Mouse (Mus musculus) heart, embryonic 12.5 days (tissue): Measurements from ENCODE around the gene Wdr49. TPM values are rescaled to one million over a fixed set of nuclear protein-coding genes. Genes with fewer than 3 reads are reported as not detected.
A peak's percentile ranks its signal among the peaks of the same experiment; 100 is the strongest.

Source experiments
- ATAC-seq: fragments of 200-750 bp; cut with Nextera tagmentation; 2 replicates; pipeline ENCODE4 v1.8.0; 2017; ENCODE audit warnings: moderate TSS enrichment, moderate library complexity; ENCODE audit not compliant: insufficient number of reproducible peaks, low FRiP score
- H3K27ac ChIP-seq: fragments of 300-500 bp; sonication (generic); 2 replicates; pipeline ENCODE4 v1.5.1; 2016; ENCODE audit warnings: mild to moderate bottlenecking, moderate library complexity; ENCODE audit not compliant: poor library complexity, severe bottlenecking
- H3K27me3 ChIP-seq: fragments of 300-500 bp; sonication (generic); replicated peaks from 2 replicates; pipeline ENCODE4 v1.6.1; 2016; ENCODE audit warnings: mild to moderate bottlenecking, moderate library complexity
- H3K36me3 ChIP-seq: fragments of 300-500 bp; sonication (generic); 2 replicates; pipeline ENCODE4 v1.6.1; 2016; ENCODE audit warnings: mild to moderate bottlenecking, moderate library complexity
- H3K4me1 ChIP-seq: fragments of 300-500 bp; sonication (generic); replicated peaks from 2 replicates; pipeline ENCODE4 v1.6.1; 2016; ENCODE audit warnings: mild to moderate bottlenecking
- H3K4me2 ChIP-seq: fragments of 300-500 bp; sonication (generic); 2 replicates; pipeline ENCODE4 v1.6.1; 2016; ENCODE audit warnings: mild to moderate bottlenecking, moderate library complexity
- H3K4me3 ChIP-seq: fragments of 300-500 bp; sonication (generic); 2 replicates; pipeline ENCODE4 v1.5.1; 2016; ENCODE audit warnings: mild to moderate bottlenecking
- H3K9ac ChIP-seq: fragments of 300-500 bp; sonication (generic); 2 replicates; pipeline ENCODE4 v1.6.1; 2016; ENCODE audit warnings: mild to moderate bottlenecking, moderate library complexity
- H3K9me3 ChIP-seq: fragments of 300-500 bp; sonication (generic); replicated peaks from 2 replicates; pipeline ENCODE4 v1.6.1; 2016; ENCODE audit warnings: mild to moderate bottlenecking, moderate library complexity
- WGBS: fragments of 180-500 bp; shearing (Covaris S2); methylation state at CpG from one replicate; pipeline ENCODE4 v1.1.7; 2016; 5-methylcytosine and 5-hydroxymethylcytosine counted together
- polyA plus RNA-seq: library from polyadenylated mRNA; unstranded; fragments of >200 nt; fragmentation: Nextera tagmentation; extraction: Ambion mirVana; gene quantifications from 2 replicates; pipeline ENCODE4 v1.2.1, GENCODE M21; 2016

Wdr49 gene
- polyA plus RNA-seq, 1 experiment from 2014 or later = not detected

- ATAC-seq = no peak
- Histone ChIP-seq H3K27me3 (no peaks in the 10 kb centered on the region), H3K4me1 (peaks cover 19% of the 10 kb centered on the region), H3K9me3 (no peaks in the 10 kb centered on the region), H3K4me2 (no peak overlapping the region), H3K9ac (no peak overlapping the region), H3K27ac (no peak overlapping the region), H3K4me3 (no peak overlapping the region), H3K36me3 (no peaks in the 10 kb centered on the region)
- WGBS = 93% methylated on average over 4 of the region's 4 CpGs
Measured at GRCm38 (mm10) chr3:75395918-75396317, 86.0 kb downstream of the Wdr49 start.

- H3K4me2 ChIP-seq = peak overlapping the region; percentile 22
- H3K9me3 ChIP-seq = no peaks in the 10 kb centered on the region
- WGBS = 56% methylated on average over 7 of the region's 7 CpGs
- no peaks in the 10 kb centered on the region for H3K36me3 ChIP-seq
- ATAC-seq = no peak
- H3K27me3 ChIP-seq = no peaks in the 10 kb centered on the region
- H3K9ac ChIP-seq = no peak overlapping the region
- peaks cover 19% of the 10 kb centered on the region for H3K4me1 ChIP-seq
- H3K4me3 ChIP-seq = no peak overlapping the region
- peak overlapping the region; percentile 14 for H3K27ac ChIP-seq
Measured at GRCm38 (mm10) chr3:75395121-75395895, 86.6 kb downstream of the Wdr49 start.

GRCm38 (mm10) chr3:75394487-75394886 is 87.5 kb downstream of the Wdr49 start:
- H3K9me3 ChIP-seq = no peaks in the 10 kb centered on the region
- ATAC-seq = no peak
- peaks cover 19% of the 10 kb centered on the region for H3K4me1 ChIP-seq
- H3K27me3 ChIP-seq = no peaks in the 10 kb centered on the region
- H3K9ac ChIP-seq = no peak overlapping the region
- no peak overlapping the region for H3K4me3 ChIP-seq
- H3K36me3 ChIP-seq = no peaks in the 10 kb centered on the region
- H3K4me2 ChIP-seq = peak overlapping the region; percentile 36
- peak overlapping the region; percentile 14; the same call in 1 of the 2 replicates for H3K27ac ChIP-seq
- WGBS = 30% methylated on average over 3 of the region's 3 CpGs

- Histone ChIP-seq H3K9me3 (no peaks in the 10 kb centered on the region), H3K4me2 (no peak overlapping the region), H3K4me3 (no peak overlapping the region), H3K4me1 (no peaks in the 10 kb centered on the region), H3K27me3 (no peaks in the 10 kb centered on the region), H3K36me3 (no peaks in the 10 kb centered on the region), H3K9ac (no peak overlapping the region), H3K27ac (no peak overlapping the region)
- 60% methylated on average over 2 of the region's 2 CpGs for WGBS
- no peak for ATAC-seq
Measured at GRCm38 (mm10) chr3:75381776-75382175, 100.2 kb downstream of the Wdr49 start.

- H3K4me1 ChIP-seq = no peaks in the 10 kb centered on the region
- H3K4me3 ChIP-seq = no peak overlapping the region
- no peak overlapping the region for H3K4me2 ChIP-seq
- no peaks in the 10 kb centered on the region for H3K9me3 ChIP-seq
- no peak for ATAC-seq
- no peaks in the 10 kb centered on the region for H3K27me3 ChIP-seq
- no peaks in the 10 kb centered on the region for H3K36me3 ChIP-seq
- no peak overlapping the region for H3K9ac ChIP-seq
- no peak overlapping the region for H3K27ac ChIP-seq
Measured at GRCm38 (mm10) chr3:75353972-75354371, 128.0 kb downstream of the Wdr49 start.

- Histone ChIP-seq H3K4me2 (no peak overlapping the region), H3K9me3 (no peaks in the 10 kb centered on the region), H3K9ac (no peak overlapping the region), H3K27ac (no peak overlapping the region), H3K36me3 (no peaks in the 10 kb centered on the region), H3K27me3 (no peaks in the 10 kb centered on the region), H3K4me1 (no peaks in the 10 kb centered on the region), H3K4me3 (no peak overlapping the region)
- no peak for ATAC-seq
Measured at GRCm38 (mm10) chr3:75337196-75337595, 144.8 kb downstream of the Wdr49 start.

GRCm38 (mm10) chr3:75320999-75321398 is 161.0 kb downstream of the Wdr49 start:
- 67% methylated on average over 4 of the region's 4 CpGs for WGBS
- no peak for ATAC-seq
- no peak overlapping the region for H3K4me2 ChIP-seq
- H3K4me3 ChIP-seq = no peak overlapping the region
- H3K27me3 ChIP-seq = no peaks in the 10 kb centered on the region
- no peaks in the 10 kb centered on the region for H3K36me3 ChIP-seq
- H3K4me1 ChIP-seq = no peaks in the 10 kb centered on the region
- no peaks in the 10 kb centered on the region for H3K9me3 ChIP-seq
- H3K27ac ChIP-seq = no peak overlapping the region
- H3K9ac ChIP-seq = no peak overlapping the region

- Histone ChIP-seq H3K27ac (no peak overlapping the region), H3K4me1 (no peaks in the 10 kb centered on the region), H3K27me3 (no peaks in the 10 kb centered on the region), H3K4me2 (no peak overlapping the region), H3K9ac (no peak overlapping the region), H3K36me3 (no peaks in the 10 kb centered on the region), H3K9me3 (no peaks in the 10 kb centered on the region), H3K4me3 (no peak overlapping the region)
- ATAC-seq = no peak
- WGBS = 81% methylated on average over 4 of the region's 4 CpGs
Measured at GRCm38 (mm10) chr3:75308861-75309260, 173.1 kb downstream of the Wdr49 start.

GRCm38 (mm10) chr3:75308228-75308627 is 173.7 kb downstream of the Wdr49 start:
- Histone ChIP-seq H3K9ac (no peak overlapping the region), H3K9me3 (no peaks in the 10 kb centered on the region), H3K4me1 (no peaks in the 10 kb centered on the region), H3K4me3 (no peak overlapping the region), H3K36me3 (no peaks in the 10 kb centered on the region), H3K27ac (no peak overlapping the region), H3K27me3 (no peaks in the 10 kb centered on the region), H3K4me2 (no peak overlapping the region)
- no peak for ATAC-seq
- 37% methylated on average over 3 of the region's 3 CpGs for WGBS

GRCm38 (mm10) chr3:75305584-75305983 is 176.4 kb downstream of the Wdr49 start:
- H3K36me3 ChIP-seq = no peaks in the 10 kb centered on the region
- H3K9me3 ChIP-seq = no peaks in the 10 kb centered on the region
- no peaks in the 10 kb centered on the region for H3K27me3 ChIP-seq
- ATAC-seq = no peak
- 78% methylated on average over 3 of the region's 3 CpGs for WGBS
- no peak overlapping the region for H3K9ac ChIP-seq
- no peak overlapping the region for H3K4me2 ChIP-seq
- no peak overlapping the region for H3K27ac ChIP-seq
- no peaks in the 10 kb centered on the region for H3K4me1 ChIP-seq
- H3K4me3 ChIP-seq = no peak overlapping the region

GRCm38 (mm10) chr3:75304621-75305020 is 177.3 kb downstream of the Wdr49 start:
- Histone ChIP-seq H3K9ac (no peak overlapping the region), H3K27me3 (no peaks in the 10 kb centered on the region), H3K4me3 (no peak overlapping the region), H3K36me3 (no peaks in the 10 kb centered on the region), H3K4me1 (no peaks in the 10 kb centered on the region), H3K27ac (no peak overlapping the region), H3K9me3 (no peaks in the 10 kb centered on the region), H3K4me2 (no peak overlapping the region)
- ATAC-seq = no peak
- 86% methylated on average over 5 of the region's 5 CpGs for WGBS

- no peak for ATAC-seq
- no peaks in the 10 kb centered on the region for H3K27me3 ChIP-seq
- no peak overlapping the region for H3K4me2 ChIP-seq
- no peak overlapping the region for H3K4me3 ChIP-seq
- H3K9ac ChIP-seq = no peak overlapping the region
- H3K4me1 ChIP-seq = peaks cover 9% of the 10 kb centered on the region; the same call in 1 of the 2 replicates
- 82% methylated on average over 2 of the region's 2 CpGs for WGBS
- H3K27ac ChIP-seq = no peak overlapping the region
- no peaks in the 10 kb centered on the region for H3K9me3 ChIP-seq
- no peaks in the 10 kb centered on the region for H3K36me3 ChIP-seq
Measured at GRCm38 (mm10) chr3:75301072-75301471, 180.9 kb downstream of the Wdr49 start.
